Mouse (Mus musculus) hindbrain, embryonic 16.5 days (tissue): ENCODE data around the gene Sytl1. TPM values are rescaled to one million over a fixed set of nuclear protein-coding genes. Genes with fewer than 3 reads are reported as not detected.

Experiments used
- ATAC-seq: fragments of 200-750 bp; cut with Nextera tagmentation; 2 replicates; pipeline ENCODE4 v1.8.0; 2017; ENCODE audit warnings: moderate TSS enrichment, moderate library complexity
- H3K27ac ChIP-seq: fragments of 300-500 bp; sonication (generic); 2 replicates; pipeline ENCODE4 v1.5.1; 2014; ENCODE audit warnings: low read depth, mild to moderate bottlenecking, control low read depth, low read length, moderate library complexity
- H3K27me3 ChIP-seq: fragments of 300-500 bp; sonication (generic); replicated peaks from 2 replicates; pipeline ENCODE4 v1.6.1; 2014; ENCODE audit warnings: low read length; ENCODE audit not compliant: control insufficient read depth, insufficient read depth
- H3K36me3 ChIP-seq: fragments of 300-500 bp; sonication (generic); 2 replicates; pipeline ENCODE4 v1.6.1; 2014; ENCODE audit warnings: mild to moderate bottlenecking, low read length, moderate library complexity, mixed read lengths; ENCODE audit not compliant: control insufficient read depth, insufficient read depth
- H3K4me1 ChIP-seq: fragments of 300-500 bp; sonication (generic); 2 replicates; pipeline ENCODE4 v1.6.1; 2014; ENCODE audit warnings: low read depth, low read length; ENCODE audit not compliant: control insufficient read depth, insufficient read depth
- H3K4me2 ChIP-seq: fragments of 300-500 bp; sonication (generic); 2 replicates; pipeline ENCODE4 v1.6.1; 2014; ENCODE audit warnings: mild to moderate bottlenecking, low read length, control low read depth, moderate library complexity
- H3K4me3 ChIP-seq: fragments of 300-500 bp; sonication (generic); 2 replicates; pipeline ENCODE4 v1.5.1; 2014; ENCODE audit warnings: mild to moderate bottlenecking, low read length, control low read depth, moderate library complexity
- H3K9ac ChIP-seq: fragments of 300-500 bp; sonication (generic); 2 replicates; pipeline ENCODE4 v1.6.1; 2014; ENCODE audit warnings: low read depth, mild to moderate bottlenecking, control low read depth, low read length, moderate library complexity
- H3K9me3 ChIP-seq: fragments of 300-500 bp; sonication (generic); 2 replicates; pipeline ENCODE4 v1.6.1; 2014; ENCODE audit warnings: mild to moderate bottlenecking, low read length, moderate library complexity; ENCODE audit not compliant: control insufficient read depth
- WGBS: fragments of 180-500 bp; shearing (Covaris S2); extraction: QIAGEN DNeasy Blood & Tissue Kit; methylation state at CpG from one replicate; pipeline ENCODE4 v1.1.7; 2014; 5-methylcytosine and 5-hydroxymethylcytosine counted together
- polyA plus RNA-seq: library from polyadenylated mRNA; unstranded; fragments of >200 nt; fragmentation: Nextera tagmentation; extraction: Ambion mirVana; gene quantifications from 2 replicates; pipeline ENCODE4 v1.2.1, GENCODE M21; 2015

Gene Sytl1
- polyA plus RNA-seq, 1 experiment from 2014 or later: 0.44 TPM

- H3K4me1 ChIP-seq: no peaks in the 10 kb centered on the region
- peaks cover 3% of the 10 kb centered on the region for H3K27me3 ChIP-seq
- 57% methylated on average over 5 of the region's 5 CpGs for WGBS
- H3K27ac ChIP-seq: no peak overlapping the region
- H3K4me2 ChIP-seq: no peak overlapping the region
- H3K9ac ChIP-seq: no peak overlapping the region
- ATAC-seq: no peak
- no peak overlapping the region for H3K4me3 ChIP-seq
- no peaks in the 10 kb centered on the region for H3K9me3 ChIP-seq
- H3K36me3 ChIP-seq: no peaks in the 10 kb centered on the region
Observed at GRCm38 (mm10) chr4:133234771-133235170, 28.1 kb downstream of the Sytl1 start.

GRCm38 (mm10) chr4:133233285-133233976 lies 29.5 kb downstream of the Sytl1 start:
- Histone ChIP-seq H3K4me2 (no peak overlapping the region), H3K4me1 (no peaks in the 10 kb centered on the region), H3K36me3 (no peaks in the 10 kb centered on the region), H3K27ac (no peak overlapping the region), H3K9me3 (no peaks in the 10 kb centered on the region), H3K9ac (no peak overlapping the region), H3K4me3 (no peak overlapping the region), H3K27me3 (peaks cover 2% of the 10 kb centered on the region; the same call in 1 of the 2 replicates)
- 39% methylated on average over 10 of the region's 10 CpGs for WGBS
- no peak for ATAC-seq

GRCm38 (mm10) chr4:133229582-133229981 lies 33.3 kb downstream of the Sytl1 start:
- Histone ChIP-seq H3K9me3 (no peaks in the 10 kb centered on the region), H3K9ac (no peak overlapping the region), H3K4me1 (no peaks in the 10 kb centered on the region), H3K27me3 (no peaks in the 10 kb centered on the region), H3K36me3 (no peaks in the 10 kb centered on the region), H3K4me3 (no peak overlapping the region), H3K27ac (no peak overlapping the region; the same call in 1 of the 2 replicates), H3K4me2 (no peak overlapping the region)
- ATAC-seq: no peak
- WGBS: 47% methylated on average over 8 of the region's 8 CpGs

GRCm38 (mm10) chr4:133227636-133228035 lies 35.3 kb downstream of the Sytl1 start:
- no peak for ATAC-seq
- H3K9ac ChIP-seq: no peak overlapping the region
- no peaks in the 10 kb centered on the region for H3K36me3 ChIP-seq
- H3K9me3 ChIP-seq: no peaks in the 10 kb centered on the region
- H3K27ac ChIP-seq: no peak overlapping the region
- H3K4me1 ChIP-seq: no peaks in the 10 kb centered on the region
- H3K27me3 ChIP-seq: no peaks in the 10 kb centered on the region
- H3K4me2 ChIP-seq: no peak overlapping the region
- WGBS: 43% methylated on average over 8 of the region's 8 CpGs
- H3K4me3 ChIP-seq: no peak overlapping the region

- Histone ChIP-seq H3K27ac (no peak overlapping the region), H3K4me3 (no peak overlapping the region), H3K27me3 (peaks cover 4% of the 10 kb centered on the region; the same call in 1 of the 2 replicates), H3K9me3 (no peaks in the 10 kb centered on the region), H3K4me1 (no peaks in the 10 kb centered on the region), H3K4me2 (no peak overlapping the region), H3K36me3 (no peaks in the 10 kb centered on the region), H3K9ac (no peak overlapping the region)
- no peak for ATAC-seq
- 67% methylated on average over 10 of the region's 10 CpGs for WGBS
Observed at GRCm38 (mm10) chr4:133226073-133226472, 36.8 kb downstream of the Sytl1 start.

GRCm38 (mm10) chr4:133223875-133224274 lies 39.0 kb downstream of the Sytl1 start:
- no peaks in the 10 kb centered on the region for H3K36me3 ChIP-seq
- 50% methylated on average over 5 of the region's 5 CpGs for WGBS
- no peak overlapping the region for H3K27ac ChIP-seq
- no peak for ATAC-seq
- H3K27me3 ChIP-seq: peaks cover 5% of the 10 kb centered on the region
- H3K4me3 ChIP-seq: no peak overlapping the region
- H3K4me2 ChIP-seq: no peak overlapping the region
- peaks cover 3% of the 10 kb centered on the region; the same call in 1 of the 2 replicates for H3K4me1 ChIP-seq
- no peaks in the 10 kb centered on the region for H3K9me3 ChIP-seq
- peak overlapping the region; percentile 28; the same call in 1 of the 2 replicates for H3K9ac ChIP-seq

GRCm38 (mm10) chr4:133221701-133222100 lies 41.2 kb downstream of the Sytl1 start:
- peaks cover 3% of the 10 kb centered on the region; the same call in 1 of the 2 replicates for H3K4me1 ChIP-seq
- H3K27me3 ChIP-seq: peaks cover 5% of the 10 kb centered on the region
- H3K4me2 ChIP-seq: no peak overlapping the region
- no peak overlapping the region for H3K9ac ChIP-seq
- H3K4me3 ChIP-seq: no peak overlapping the region
- no peaks in the 10 kb centered on the region for H3K36me3 ChIP-seq
- no peak for ATAC-seq
- no peaks in the 10 kb centered on the region for H3K9me3 ChIP-seq
- 84% methylated on average over 8 of the region's 8 CpGs for WGBS
- H3K27ac ChIP-seq: no peak overlapping the region

GRCm38 (mm10) chr4:133220656-133221055 lies 42.3 kb downstream of the Sytl1 start:
- H3K9me3 ChIP-seq: no peaks in the 10 kb centered on the region
- no peaks in the 10 kb centered on the region for H3K36me3 ChIP-seq
- H3K27me3 ChIP-seq: peaks cover 5% of the 10 kb centered on the region
- peaks cover 3% of the 10 kb centered on the region; the same call in 1 of the 2 replicates for H3K4me1 ChIP-seq
- peak overlapping the region; percentile 64 for H3K4me2 ChIP-seq
- WGBS: 2% methylated on average over 25 of the region's 25 CpGs
- 0 out of 2 replicates have a peak, but pooled peaks have one; percentile 11 for ATAC-seq
- H3K27ac ChIP-seq: no peak overlapping the region
- peak overlapping the region; percentile 40 for H3K4me3 ChIP-seq
- peak overlapping the region; percentile 59 for H3K9ac ChIP-seq

GRCm38 (mm10) chr4:133218745-133219144 lies 44.2 kb downstream of the Sytl1 start:
- Histone ChIP-seq H3K4me2 (no peak overlapping the region), H3K27me3 (peaks cover 13% of the 10 kb centered on the region), H3K9me3 (no peaks in the 10 kb centered on the region), H3K4me1 (peaks cover 3% of the 10 kb centered on the region; the same call in 1 of the 2 replicates), H3K9ac (no peak overlapping the region), H3K27ac (no peak overlapping the region), H3K4me3 (no peak overlapping the region), H3K36me3 (no peaks in the 10 kb centered on the region)
- no peak for ATAC-seq
- WGBS: 95% methylated on average over 3 of the region's 3 CpGs
